Mouse (Mus musculus): ENCODE measurements at regions not wholly inside any gene's neighbourhood (a gene's known extent, or its start where the extent isn't known, plus 50 kb on each side); places are given as distances from the start of the nearest gene placed in this dataset.

GRCm38 (mm10) chr4:131112536-131112935 is 168.4 kb downstream of the Matn1 start:
- TF ChIP-seq ZC3H11A (IDR thresholded peaks at IDR 0.05; ENCODE audit: low read depth, low read length) (no peak), JUND (conservative IDR thresholded peaks at IDR 0.05; ENCODE audit: low read depth, low read length) (no peak), CTCF (conservative IDR thresholded peaks at IDR 0.05 in 1 of 2, IDR thresholded peaks at IDR 0.05 in 1 of 2; ENCODE audit: low read depth in 2 of 2, low read length in 2 of 2) (no peak), POLR2AphosphoS2 (IDR thresholded peaks at IDR 0.05; ENCODE audit: low read depth, low read length) (no peak), MAFK (IDR thresholded peaks at IDR 0.05; ENCODE audit: insufficient replicate concordance, low read length) (no peak), UBTF (IDR thresholded peaks at IDR 0.05; ENCODE audit: low read depth, low read length) (no peak), TBP (conservative IDR thresholded peaks at IDR 0.05; ENCODE audit: low read depth, low read length) (no peak), CHD1 (IDR thresholded peaks at IDR 0.05; ENCODE audit: low read depth, low read length) (no peak), EP300 (IDR thresholded peaks at IDR 0.05; ENCODE audit: low read length) (no peak), SIN3A (IDR thresholded peaks at IDR 0.05; ENCODE audit: low read length) (no peak), POLR2A (IDR thresholded peaks at IDR 0.05; ENCODE audit: low read depth, low read length) (no peak), NELFE (IDR thresholded peaks at IDR 0.05; ENCODE audit: low read depth, low read length) (no peak), MAX (IDR thresholded peaks at IDR 0.05; ENCODE audit: low read length) (no peak)

All from CH12.LX (cell line).